8 mouse cellular contexts compared by ENCODE assay signal in the genomic region with DNA sequence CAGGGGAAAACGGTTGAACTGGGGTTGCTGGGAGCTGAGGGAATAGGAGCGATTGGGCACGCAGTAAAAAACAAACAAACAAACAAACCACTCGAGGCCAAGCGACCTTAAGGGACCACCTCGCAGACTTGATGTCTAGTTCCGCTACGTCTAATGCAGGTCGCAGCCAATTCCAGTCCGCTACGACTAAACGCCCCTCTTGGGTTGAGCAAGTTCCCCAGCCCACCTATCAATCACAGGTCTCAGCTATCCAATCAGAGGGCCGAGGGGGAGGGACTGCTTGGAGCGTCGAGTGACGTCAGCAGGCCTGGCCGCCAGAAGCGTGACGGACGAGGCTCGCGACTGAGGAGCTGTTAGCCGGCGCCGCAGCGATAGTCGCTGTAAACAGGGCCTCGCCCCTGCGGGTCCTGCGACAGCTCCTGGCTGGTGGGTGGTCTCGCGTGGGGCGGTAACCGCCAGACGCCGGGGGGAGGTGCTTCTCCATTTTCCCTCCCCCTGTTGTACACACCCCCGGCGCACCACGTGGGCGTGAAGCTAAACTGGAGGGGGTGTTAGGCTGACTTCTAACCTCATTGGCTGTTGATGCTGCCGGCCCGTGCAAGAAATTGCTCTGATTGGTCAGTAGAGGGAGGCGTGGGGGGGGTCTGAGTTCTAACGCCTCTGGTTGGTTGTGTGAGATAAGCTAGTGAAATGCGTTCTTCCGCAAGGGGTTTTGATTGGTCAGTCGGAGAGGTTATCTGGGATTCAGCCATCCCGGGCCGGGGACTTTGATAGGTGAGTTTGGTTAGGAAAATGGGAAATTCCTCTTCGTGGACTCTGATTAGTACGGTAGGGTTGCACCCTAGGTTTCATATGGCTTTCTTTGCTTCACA. TPM values are rescaled to one million over a fixed set of nuclear protein-coding genes. Genes with fewer than 3 reads are reported as not detected.
DNase-seq lines count a peak whose midpoint lies in the region; ATAC-seq and TF ChIP-seq lines count a peak whose summit lies in the region.

Gene A730061H03Rik (minus strand): TSS at position 205 of the 872 bp plus-strand sequence.

- TF ChIP-seq CTCF in ES-Bruce4 (IDR thresholded peaks at IDR 0.05; ENCODE audit: low read depth, low read length): no peak
- TF ChIP-seq CTCF in liver, postnatal 0 days (IDR thresholded peaks at IDR 0.05; ENCODE audit: low read depth): no peak

- peak; percentile 30 for TF ChIP-seq POLR2A in ES-Bruce4 (IDR thresholded peaks at IDR 0.05; ENCODE audit: insufficient read depth, low read length)

- under 1% methylated on average over 51 of the region's 51 CpGs for WGBS in forebrain, embryonic 13.5 days
- under 1% methylated on average over 51 of the region's 51 CpGs for WGBS in large intestine, adult 2 months
- WGBS in liver, postnatal 0 days (ENCODE audit: insufficient replicate concordance): under 1% methylated on average over 50 of the region's 51 CpGs
- under 1% methylated on average over 51 of the region's 51 CpGs for WGBS in neural tube, embryonic 14.5 days

- H3K36me3 ChIP-seq in ES-Bruce4 (ENCODE audit: control insufficient read depth, insufficient read depth, low read length, poor library complexity, severe bottlenecking): peaks cover 3% of the 10 kb centered on the region; the same call in 1 of the 2 replicates
- peaks cover 25% of the 10 kb centered on the region for H3K36me3 ChIP-seq in forebrain, embryonic 13.5 days (ENCODE audit: poor library complexity, severe bottlenecking)
- H3K36me3 ChIP-seq in liver, postnatal 0 days (replicated peaks; ENCODE audit: insufficient read depth, low read length): peaks cover 28% of the 10 kb centered on the region
- peaks cover 17% of the 10 kb centered on the region for H3K36me3 ChIP-seq in neural tube, embryonic 14.5 days (ENCODE audit: control insufficient read depth, insufficient read depth, low read length)

- peak within 1 kb of the TSS; percentile 79 for H3K4me3 ChIP-seq in ES-Bruce4 (ENCODE audit: low read depth, low read length)
- peak within 1 kb of the TSS; percentile 66 for H3K4me3 ChIP-seq in forebrain, embryonic 13.5 days
- peak within 1 kb of the TSS; percentile 65 for H3K4me3 ChIP-seq in liver, postnatal 0 days (ENCODE audit: low read depth, low read length)
- peak within 1 kb of the TSS; percentile 64 for H3K4me3 ChIP-seq in neural tube, embryonic 14.5 days (ENCODE audit: low read depth, low read length)

- intact Hi-C loops in heart, postnatal 10 days (cut with DNase I): loop anchor here (1.0 kb wide), 1 partner anchor 44 kb away; no protein-coding TSS in a partner anchor

- DNase-seq in heart, postnatal 10 days: peak; percentile 98
- DNase-seq in large intestine, adult 2 months (ENCODE audit: low read depth, low spot score): peak; percentile 98
- peak; percentile 98 for DNase-seq in liver, postnatal 0 days
- DNase-seq in testis, postnatal 10 days (ENCODE audit: low spot score): peak; percentile 98

- H3K9ac ChIP-seq in ES-Bruce4 (ENCODE audit: low read depth, poor library complexity, severe bottlenecking): peak within 1 kb of the TSS; percentile 38
- H3K9ac ChIP-seq in forebrain, embryonic 13.5 days: peak within 1 kb of the TSS; percentile 87
- peak within 1 kb of the TSS; percentile 87 for H3K9ac ChIP-seq in liver, postnatal 0 days (replicated peaks)
- peak within 1 kb of the TSS; percentile 67 for H3K9ac ChIP-seq in neural tube, embryonic 14.5 days (replicated peaks; ENCODE audit: low read depth, low read length)

- peak within 1 kb of the TSS; percentile 86 for H3K27ac ChIP-seq in ES-Bruce4 (ENCODE audit: insufficient read depth, low read length)
- peak within 1 kb of the TSS; percentile 98 for H3K27ac ChIP-seq in forebrain, embryonic 13.5 days
- H3K27ac ChIP-seq in liver, postnatal 0 days (ENCODE audit: low read depth): peak within 1 kb of the TSS; percentile 99
- H3K27ac ChIP-seq in neural tube, embryonic 14.5 days (ENCODE audit: low read depth, low read length): peak within 1 kb of the TSS; percentile 99

- no peak for TF ChIP-seq EP300 in ES-Bruce4 (IDR thresholded peaks at IDR 0.05; ENCODE audit: insufficient read depth, low read depth, low read length)
- peak; percentile 90 for TF ChIP-seq EP300 in liver, postnatal 0 days (IDR thresholded peaks at IDR 0.05; ENCODE audit: low read depth)

- H3K27me3 ChIP-seq in ES-Bruce4 (ENCODE audit: control insufficient read depth, insufficient read depth, low read length, poor library complexity, severe bottlenecking): no peaks in the 10 kb centered on the region
- no peaks in the 10 kb centered on the region for H3K27me3 ChIP-seq in forebrain, embryonic 13.5 days
- no peaks in the 10 kb centered on the region for H3K27me3 ChIP-seq in liver, postnatal 0 days (ENCODE audit: insufficient read depth, low read length)
- no peaks in the 10 kb centered on the region for H3K27me3 ChIP-seq in neural tube, embryonic 14.5 days (ENCODE audit: control insufficient read depth, insufficient read depth, low read length)

- no peaks in the 10 kb centered on the region for H3K9me3 ChIP-seq in ES-Bruce4 (replicated peaks; ENCODE audit: control insufficient read depth, insufficient read depth, low read length, poor library complexity, severe bottlenecking)
- H3K9me3 ChIP-seq in forebrain, embryonic 13.5 days (replicated peaks): no peaks in the 10 kb centered on the region
- H3K9me3 ChIP-seq in liver, postnatal 0 days (ENCODE audit: low read length): no peaks in the 10 kb centered on the region
- no peaks in the 10 kb centered on the region for H3K9me3 ChIP-seq in neural tube, embryonic 14.5 days (ENCODE audit: control insufficient read depth, low read length)

- ATAC-seq in cerebellum, adult (ENCODE audit: insufficient number of reproducible peaks, low FRiP score, low TSS enrichment): peak; percentile 90
- peak; percentile 98 for ATAC-seq in forebrain, embryonic 13.5 days
- peak; percentile 87 for ATAC-seq in liver, postnatal 0 days
- peak; percentile 96 for ATAC-seq in neural tube, embryonic 14.5 days (ENCODE audit: low read depth)

- no peaks in the 10 kb centered on the region for H3K4me1 ChIP-seq in ES-Bruce4 (ENCODE audit: control insufficient read depth, insufficient read depth, low read length)
- peaks cover 21% of the 10 kb centered on the region for H3K4me1 ChIP-seq in forebrain, embryonic 13.5 days
- H3K4me1 ChIP-seq in liver, postnatal 0 days (ENCODE audit: insufficient read depth): peaks cover 43% of the 10 kb centered on the region
- peaks cover 16% of the 10 kb centered on the region for H3K4me1 ChIP-seq in neural tube, embryonic 14.5 days (ENCODE audit: control insufficient read depth, insufficient read depth, low read length)

- H3K4me2 ChIP-seq in forebrain, embryonic 13.5 days: peak within 1 kb of the TSS; percentile 77
- H3K4me2 ChIP-seq in liver, postnatal 0 days (ENCODE audit: low read depth, low read length): peak within 1 kb of the TSS; percentile 73
- peak within 1 kb of the TSS; percentile 68 for H3K4me2 ChIP-seq in neural tube, embryonic 14.5 days (ENCODE audit: low read depth, low read length)

RNA-seq across cellular contexts. Expression of gene A730061H03Rik, which starts in this region (rescaled TPM):
- not detected in 2 replicates for polyA plus RNA-seq in ES-Bruce4 (2011; ENCODE audit: insufficient read depth, insufficient read length, low read depth, missing spikeins)
- 0.63 TPM in 1 of 2 replicates, not detected in the other for polyA plus RNA-seq in forebrain, embryonic 13.5 days (2015; fragmentation: Nextera tagmentation; extraction: Ambion mirVana)
- under 1 TPM; 0.64 to 0.65 TPM for total RNA-seq in heart, postnatal 10 days (2021)
- polyA plus RNA-seq in large intestine, adult 2 months (2012; rRNA removed): 0.25 and 0.82 TPM in 2 replicates
- polyA plus RNA-seq in liver, postnatal 0 days (2015; fragmentation: Nextera tagmentation; extraction: Ambion mirVana): 1.3 and 1.4 TPM in 2 replicates
- polyA plus RNA-seq in neural tube, embryonic 14.5 days (2014; fragmentation: Nextera tagmentation; extraction: Ambion mirVana): 1.5 TPM in 1 of 2 replicates, not detected in the other

Comparison
In these comparisons a context has a peak if more than half of its experiments do, and no peak if none do; other contexts are left out.
1. Peak in every context shown above with its lines: DNase-seq, ATAC-seq, H3K4me3 ChIP-seq and H3K27ac ChIP-seq.
2. Peak in ATAC-seq, H3K4me3 ChIP-seq, H3K27ac ChIP-seq, H3K9ac ChIP-seq and H3K4me2 ChIP-seq in forebrain, embryonic 13.5 days; RNA of the gene not detected or under 1 TPM.
3. Peak in DNase-seq in heart, postnatal 10 days; RNA of the gene not detected or under 1 TPM.
4. Peak in DNase-seq in large intestine, adult 2 months; RNA of the gene not detected or under 1 TPM.